Mouse (Mus musculus): Measurements from ENCODE around the gene Sh3bgrl2. TPM values are rescaled to one million over a fixed set of nuclear protein-coding genes. Genes with fewer than 3 reads are reported as not detected.

Sh3bgrl2 gene
- polyA plus RNA-seq, 1 experiment from 2014 or later, result 10.3 TPM

- H3K4me1 ChIP-seq (replicated peaks), result no peaks in the 10 kb centered on the region
- no peaks in the 10 kb centered on the region for H3K27me3 ChIP-seq
- 32% methylated on average over 8 of the region's 8 CpGs for WGBS
- H3K9me3 ChIP-seq, result no peaks in the 10 kb centered on the region
- H3K4me3 ChIP-seq, result peak overlapping the region; percentile 40
- peak overlapping the region; percentile 53 for H3K4me2 ChIP-seq
- no peak for ATAC-seq (ENCODE audit: low FRiP score, low read depth)
- H3K27ac ChIP-seq (replicated peaks), result peak overlapping the region; percentile 77
- H3K36me3 ChIP-seq, result no peaks in the 10 kb centered on the region
- peak overlapping the region; percentile 40 for H3K9ac ChIP-seq
Observed at GRCm38 (mm10) chr9:83664951-83665350, 116.8 kb downstream of the Sh3bgrl2 start.

DNA sequence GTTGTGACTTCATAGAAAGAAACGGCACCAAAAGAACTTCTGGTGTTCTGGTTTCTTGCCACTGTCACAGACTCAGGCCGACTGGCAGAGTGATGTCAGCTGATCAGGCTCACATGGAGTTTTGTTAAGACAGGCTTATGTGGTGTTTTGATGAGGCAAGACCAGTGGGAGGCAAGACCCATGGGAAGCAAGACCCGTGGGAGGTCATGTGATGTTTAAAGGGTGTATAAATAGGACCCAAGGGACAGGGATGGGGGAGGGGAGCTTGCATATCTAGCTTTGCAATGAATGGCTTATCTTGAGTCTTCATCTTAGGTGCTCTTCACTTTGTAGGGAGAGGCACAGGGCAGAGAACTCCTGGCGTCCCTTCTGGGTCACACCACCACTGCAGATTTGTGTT, 118.9 kb downstream of the Sh3bgrl2 start:
- Histone ChIP-seq H3K4me2 (no peak overlapping the region), H3K9me3 (no peaks in the 10 kb centered on the region), H3K9ac (no peak overlapping the region), H3K4me3 (no peak overlapping the region), H3K27me3 (no peaks in the 10 kb centered on the region), H3K36me3 (no peaks in the 10 kb centered on the region), H3K4me1 (replicated peaks) (no peaks in the 10 kb centered on the region), H3K27ac (replicated peaks) (no peak overlapping the region)
- 80% methylated on average over 4 of the region's 4 CpGs for WGBS
- ATAC-seq (ENCODE audit: low FRiP score, low read depth), result no peak

- WGBS, result 52% methylated on average over 3 of the region's 3 CpGs
- Histone ChIP-seq H3K36me3 (no peaks in the 10 kb centered on the region), H3K4me3 (no peak overlapping the region), H3K9ac (no peak overlapping the region), H3K9me3 (no peaks in the 10 kb centered on the region), H3K27ac (replicated peaks) (no peak overlapping the region), H3K4me2 (no peak overlapping the region), H3K27me3 (no peaks in the 10 kb centered on the region), H3K4me1 (replicated peaks) (no peaks in the 10 kb centered on the region)
- ATAC-seq (ENCODE audit: low FRiP score, low read depth), result no peak
Observed at GRCm38 (mm10) chr9:83679626-83680025, 131.5 kb downstream of the Sh3bgrl2 start.

- H3K9ac ChIP-seq, result no peak overlapping the region
- no peak overlapping the region for H3K4me2 ChIP-seq
- no peaks in the 10 kb centered on the region for H3K36me3 ChIP-seq
- WGBS, result 75% methylated on average over 12 of the region's 12 CpGs
- H3K27me3 ChIP-seq, result no peaks in the 10 kb centered on the region
- no peak overlapping the region for H3K27ac ChIP-seq (replicated peaks)
- H3K4me3 ChIP-seq, result no peak overlapping the region
- H3K4me1 ChIP-seq (replicated peaks), result peaks cover 11% of the 10 kb centered on the region
- H3K9me3 ChIP-seq, result no peaks in the 10 kb centered on the region
- no peak for ATAC-seq (ENCODE audit: low FRiP score, low read depth)
Observed at GRCm38 (mm10) chr9:83681661-83682655, 133.8 kb downstream of the Sh3bgrl2 start.

- WGBS, result 6% methylated on average over 18 of the region's 18 CpGs
- ATAC-seq (ENCODE audit: low FRiP score, low read depth), result peak; percentile 67
- no peaks in the 10 kb centered on the region for H3K27me3 ChIP-seq
- no peaks in the 10 kb centered on the region for H3K9me3 ChIP-seq
- H3K9ac ChIP-seq, result peak overlapping the region; percentile 37
- H3K27ac ChIP-seq (replicated peaks), result peak overlapping the region; percentile 79
- peak overlapping the region; percentile 36 for H3K4me3 ChIP-seq
- peak overlapping the region; percentile 60 for H3K4me2 ChIP-seq
- H3K4me1 ChIP-seq (replicated peaks), result peaks cover 22% of the 10 kb centered on the region
- H3K36me3 ChIP-seq, result no peaks in the 10 kb centered on the region
Observed at GRCm38 (mm10) chr9:83686511-83687100, 138.5 kb downstream of the Sh3bgrl2 start.

GRCm38 (mm10) chr9:83687904-83688303, 139.8 kb downstream of the Sh3bgrl2 start:
- Histone ChIP-seq H3K4me3 (no peak overlapping the region), H3K36me3 (no peaks in the 10 kb centered on the region), H3K4me2 (no peak overlapping the region), H3K27me3 (no peaks in the 10 kb centered on the region), H3K9ac (no peak overlapping the region), H3K27ac (replicated peaks) (peak overlapping the region; percentile 79; the same call in 1 of the 2 replicates), H3K4me1 (replicated peaks) (peaks cover 27% of the 10 kb centered on the region), H3K9me3 (no peaks in the 10 kb centered on the region)
- ATAC-seq (ENCODE audit: low FRiP score, low read depth), result no peak
- WGBS, result 43% methylated on average over 3 of the region's 3 CpGs

Other genes starting within 250 kb of the Sh3bgrl2 start
- gene Lca5, start 107.2 kb upstream of the Sh3bgrl2 start, polyA plus RNA-seq (2015; fragmentation: Nextera tagmentation; extraction: Ambion mirVana), result 13.9 and 14.1 TPM in 2 replicates

Measured in hindbrain, embryonic 15.5 days (tissue).